Mouse (Mus musculus): ENCODE measurements around the gene Bean1. TPM values are rescaled to one million over a fixed set of nuclear protein-coding genes. Genes with fewer than 3 reads are reported as not detected.
A peak's percentile ranks its signal among the peaks of the same experiment; 100 is the strongest.
"Not testable (repeated sequence)": the region's sequence is repeated elsewhere in the genome, so short reads cannot be mapped to it uniquely, and the experiment has no call there.

Bean1 gene
- polyA plus RNA-seq, 1 experiment from 2014 or later = 0.82 TPM

GRCm38 (mm10) chr8:104249442-104249996 lies 79.3 kb downstream of the Bean1 start:
- no peak overlapping the region for H3K27ac ChIP-seq
- H3K4me1 ChIP-seq = peaks cover 21% of the 10 kb centered on the region
- WGBS = 88% methylated on average over 7 of the region's 7 CpGs
- H3K9me3 ChIP-seq = no peaks in the 10 kb centered on the region
- no peak for ATAC-seq (ENCODE audit: low FRiP score)
- no peak overlapping the region for H3K4me3 ChIP-seq (replicated peaks)
- H3K27me3 ChIP-seq = no peaks in the 10 kb centered on the region
- H3K36me3 ChIP-seq (replicated peaks) = peaks cover 8% of the 10 kb centered on the region
- no peak overlapping the region for H3K9ac ChIP-seq
- no peak overlapping the region for H3K4me2 ChIP-seq

- H3K27me3 ChIP-seq = no peaks in the 10 kb centered on the region
- peak within 1 kb of the TSS; percentile 66 for H3K9ac ChIP-seq
- no peaks in the 10 kb centered on the region for H3K9me3 ChIP-seq
- WGBS = 3% methylated on average over 41 of the region's 41 CpGs
- ATAC-seq (ENCODE audit: low FRiP score) = peak; percentile 89
- peak within 1 kb of the TSS; percentile 86 for H3K27ac ChIP-seq
- H3K4me1 ChIP-seq = peaks cover 21% of the 10 kb centered on the region
- H3K4me2 ChIP-seq = peak within 1 kb of the TSS; percentile 73
- H3K36me3 ChIP-seq (replicated peaks) = no peaks in the 10 kb centered on the region
- peak within 1 kb of the TSS; percentile 67 for H3K4me3 ChIP-seq (replicated peaks)
These were observed 80.5 kb downstream of the Bean1 start, which contains the start of gene Cklf for GRCm38 (mm10) chr8:104250439-104251367. Gene Cklf, plus strand, starts transcription at chr8:104250861.

- Histone ChIP-seq H3K27ac (no peak overlapping the region), H3K9ac (peak overlapping the region; percentile 66)
- ATAC-seq (ENCODE audit: low FRiP score) = no peak
These were observed 81.2 kb downstream of the Bean1 start for GRCm38 (mm10) chr8:104251461-104251860.

DNA sequence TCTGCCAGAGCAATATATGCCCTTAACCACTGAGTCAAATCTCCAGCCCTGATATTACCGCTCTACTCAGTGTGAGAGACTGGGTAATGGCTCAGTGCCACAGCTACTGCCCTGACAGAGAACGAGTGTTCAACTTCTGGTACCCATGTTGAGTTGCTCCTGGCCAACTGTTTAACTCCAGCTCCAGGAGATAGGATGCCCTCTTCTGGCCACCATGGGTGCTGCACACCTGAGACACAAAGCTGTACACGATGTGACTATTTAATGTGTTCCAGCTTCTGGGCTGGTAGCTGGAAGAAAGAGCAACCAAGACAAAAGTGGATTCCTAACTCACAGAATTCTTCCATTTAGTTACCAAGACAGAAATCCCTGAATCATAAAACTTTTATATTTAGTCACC lies 82.8 kb downstream of the Bean1 start:
- Histone ChIP-seq H3K27ac (no peak overlapping the region), H3K36me3 (replicated peaks) (peaks cover 9% of the 10 kb centered on the region), H3K4me3 (replicated peaks) (no peak overlapping the region), H3K27me3 (no peaks in the 10 kb centered on the region), H3K4me1 (peaks cover 8% of the 10 kb centered on the region), H3K4me2 (no peak overlapping the region), H3K9ac (no peak overlapping the region), H3K9me3 (0 out of 2 replicates have a peak, but pooled peaks cover 1% of the 10 kb centered on the region)
- ATAC-seq (ENCODE audit: low FRiP score) = no peak
- WGBS = 90% methylated on average over 3 of the region's 3 CpGs

More at GRCm38 (mm10) chr8:104251461-104251860, 81.2 kb downstream of the Bean1 start:
- Histone ChIP-seq H3K4me1 (peaks cover 21% of the 10 kb centered on the region), H3K27me3 (no peaks in the 10 kb centered on the region), H3K4me3 (replicated peaks) (peak overlapping the region; percentile 67), H3K36me3 (replicated peaks) (no peaks in the 10 kb centered on the region), H3K4me2 (peak overlapping the region; percentile 73), H3K9me3 (no peaks in the 10 kb centered on the region)
- 0% methylated on average over 7 of the region's 7 CpGs for WGBS

- H3K4me3 ChIP-seq (replicated peaks); H3K4me2 ChIP-seq; H3K27me3 ChIP-seq; H3K27ac ChIP-seq; ATAC-seq (ENCODE audit: low FRiP score); H3K9me3 ChIP-seq; H3K4me1 ChIP-seq; H3K9ac ChIP-seq: not testable (repeated sequence)
- WGBS = 91% methylated on average over 5 of the region's 5 CpGs
- H3K36me3 ChIP-seq (replicated peaks) = peaks cover 44% of the 10 kb centered on the region
These were observed 91.6 kb downstream of the Bean1 start for GRCm38 (mm10) chr8:104261802-104262201.

GRCm38 (mm10) chr8:104264271-104264935 lies 94.2 kb downstream of the Bean1 start:
- not testable (repeated sequence) for H3K9me3 ChIP-seq; H3K9ac ChIP-seq; H3K4me3 ChIP-seq (replicated peaks); H3K4me1 ChIP-seq; ATAC-seq (ENCODE audit: low FRiP score); H3K27ac ChIP-seq; H3K27me3 ChIP-seq; H3K4me2 ChIP-seq
- H3K36me3 ChIP-seq (replicated peaks) = peaks cover 21% of the 10 kb centered on the region
- 98% methylated on average over 22 of the region's 22 CpGs for WGBS

DNA sequence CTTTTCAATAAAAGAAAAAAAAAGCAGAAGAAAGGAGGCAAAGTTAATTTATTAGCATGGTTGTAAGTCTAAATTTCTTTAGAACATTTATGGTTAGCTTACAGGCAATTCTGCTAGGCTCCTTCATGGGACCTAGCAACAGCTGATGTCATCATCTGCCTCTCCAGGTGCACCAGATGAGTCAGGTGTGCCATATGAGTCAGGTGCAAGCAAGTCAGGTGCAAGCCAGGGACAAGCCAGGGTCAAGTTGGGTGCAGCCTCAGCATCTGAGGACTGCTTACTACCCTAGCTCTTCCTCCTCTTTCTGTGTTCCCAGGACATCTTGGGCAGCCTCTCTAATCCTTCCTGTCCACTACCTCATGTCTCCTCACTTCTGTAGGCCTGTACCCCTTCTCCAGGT lies 98.1 kb downstream of the Bean1 start:
- H3K9ac ChIP-seq = no peak overlapping the region
- ATAC-seq (ENCODE audit: low FRiP score) = no peak
- H3K27ac ChIP-seq = no peak overlapping the region
- peaks cover 13% of the 10 kb centered on the region for H3K36me3 ChIP-seq (replicated peaks)
- H3K4me1 ChIP-seq = no peaks in the 10 kb centered on the region
- H3K27me3 ChIP-seq = no peaks in the 10 kb centered on the region
- H3K4me2 ChIP-seq = no peak overlapping the region
- H3K4me3 ChIP-seq (replicated peaks) = no peak overlapping the region
- no peaks in the 10 kb centered on the region for H3K9me3 ChIP-seq

Other genes with a start within 250 kb of the Bean1 start
- 10.0 and 10.9 TPM in 2 replicates for gene Cdh5, start 68.8 kb upstream of the Bean1 start, polyA plus RNA-seq (2016; fragmentation: Nextera tagmentation; extraction: Ambion mirVana)
- gene Tk2, start 78.1 kb downstream of the Bean1 start, polyA plus RNA-seq (2016; fragmentation: Nextera tagmentation; extraction: Ambion mirVana) = 35.4 and 35.9 TPM in 2 replicates
- 39.6 and 45.2 TPM in 2 replicates for gene Cklf, start 80.4 kb downstream of the Bean1 start, polyA plus RNA-seq (2016; fragmentation: Nextera tagmentation; extraction: Ambion mirVana)
- not detected in 2 replicates for gene Cmtm2a, start 122.7 kb downstream of the Bean1 start, polyA plus RNA-seq (2016; fragmentation: Nextera tagmentation; extraction: Ambion mirVana)
- gene Gm45711, start 139.6 kb downstream of the Bean1 start, polyA plus RNA-seq (2016; fragmentation: Nextera tagmentation; extraction: Ambion mirVana) = not detected in 2 replicates
- gene Cmtm1, start 139.7 kb downstream of the Bean1 start, polyA plus RNA-seq (2016; fragmentation: Nextera tagmentation; extraction: Ambion mirVana) = not detected in 2 replicates
- gene Gm11020, start 151.1 kb downstream of the Bean1 start, polyA plus RNA-seq (2016; fragmentation: Nextera tagmentation; extraction: Ambion mirVana) = not detected in 2 replicates
- not detected in 2 replicates for gene Cmtm2b, start 151.8 kb downstream of the Bean1 start, polyA plus RNA-seq (2016; fragmentation: Nextera tagmentation; extraction: Ambion mirVana)
- 51.3 and 59.9 TPM in 2 replicates for gene Cmtm3, start 169.0 kb downstream of the Bean1 start, polyA plus RNA-seq (2016; fragmentation: Nextera tagmentation; extraction: Ambion mirVana)
- 3.3 and 3.5 TPM in 2 replicates for gene Cmtm4, start 225.4 kb downstream of the Bean1 start, polyA plus RNA-seq (2016; fragmentation: Nextera tagmentation; extraction: Ambion mirVana)